8 mouse cellular contexts compared by ENCODE assay signal in the genomic region with DNA sequence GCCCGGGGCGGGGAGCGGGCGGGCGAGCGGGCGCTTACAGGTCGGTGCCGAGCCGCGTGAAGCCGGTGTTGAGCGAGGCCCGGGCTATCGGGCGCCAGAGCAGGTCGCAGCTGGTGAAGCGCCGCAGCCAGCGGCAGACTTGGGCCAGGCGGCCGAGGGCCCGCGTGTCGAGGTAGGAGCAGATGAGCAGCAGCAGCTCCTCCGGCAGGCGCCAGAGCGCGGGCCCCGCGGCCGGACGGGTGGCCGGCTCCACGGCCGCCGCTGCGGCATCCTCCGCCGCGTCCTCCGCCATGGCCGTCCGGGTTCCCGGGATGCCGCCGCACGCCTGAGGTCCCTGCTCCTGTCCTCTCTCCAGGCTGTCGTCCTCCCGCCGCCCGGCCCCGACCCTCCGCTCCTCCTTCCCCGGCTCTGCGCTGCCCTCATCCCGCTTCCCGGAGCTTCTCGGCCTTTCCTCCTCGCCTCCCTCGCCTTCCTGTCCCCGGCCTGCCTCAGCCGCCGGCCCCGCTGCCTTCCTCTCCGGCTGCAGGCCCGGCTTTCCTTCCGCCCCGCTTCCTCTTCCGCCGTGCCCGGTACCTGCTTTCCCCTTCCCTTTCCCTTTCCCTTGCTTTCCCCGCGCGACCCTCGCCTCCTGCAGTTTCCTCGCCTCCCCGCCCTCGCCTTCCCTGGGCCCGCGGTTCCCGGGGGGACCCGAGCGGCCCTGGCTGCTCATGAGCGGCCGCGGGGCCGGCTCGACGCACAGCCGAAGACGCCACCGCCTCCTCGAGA. TPM values are rescaled to one million over a fixed set of nuclear protein-coding genes. Genes with fewer than 3 reads are reported as not detected.
DNase-seq lines count a peak whose midpoint lies in the region; ATAC-seq and TF ChIP-seq lines count a peak whose summit lies in the region.

A gene (minus strand): TSS at position 575 of the 765 bp plus-strand sequence.

- H3K9ac ChIP-seq in heart, embryonic 14.5 days (ENCODE audit: low read length) = peak within 1 kb of the TSS; percentile 98
- H3K9ac ChIP-seq in liver, adult 2 months (ENCODE audit: low read depth, low read length) = peak within 1 kb of the TSS; percentile 96

- TF ChIP-seq CTCF in liver, adult 2 months (IDR thresholded peaks at IDR 0.05; ENCODE audit: low read depth, low read length) = no peak

- peaks cover 48% of the 10 kb centered on the region for H3K4me1 ChIP-seq in forebrain, embryonic 10.5 days
- peaks cover 5 to 32% of the 10 kb centered on the region in 2 experiments; a peak in 3 of 4 replicates for H3K4me1 ChIP-seq in heart, embryonic 14.5 days (ENCODE audit: control insufficient read depth in 2 of 2, insufficient read depth in 2 of 2, low read length in 2 of 2)
- H3K4me1 ChIP-seq in liver, adult 2 months (ENCODE audit: control insufficient read depth, insufficient read depth, low read length) = peaks cover 16% of the 10 kb centered on the region

- peak; percentile 77 for ATAC-seq in CD4-positive, CD25-positive, alpha-beta regulatory T cell, adult 4 months
- ATAC-seq in heart, embryonic 14.5 days (ENCODE audit: insufficient number of reproducible peaks, insufficient read depth, low FRiP score, low read depth) = peak; percentile 74
- ATAC-seq in monocyte, adult 5-6 weeks (replicated peaks; ENCODE audit: insufficient number of reproducible peaks, low FRiP score, low TSS enrichment, poor library complexity, severe bottlenecking) = peak; percentile 40

- H3K27me3 ChIP-seq in forebrain, embryonic 10.5 days (ENCODE audit: poor library complexity, severe bottlenecking) = peaks cover 14% of the 10 kb centered on the region; the same call in 1 of the 2 replicates
- no peaks in the 10 kb centered on the region for H3K27me3 ChIP-seq in heart, embryonic 14.5 days (ENCODE audit: control insufficient read depth, insufficient read depth, low read length)
- no peaks in the 10 kb centered on the region for H3K27me3 ChIP-seq in liver, adult 2 months (ENCODE audit: control insufficient read depth, insufficient read depth, low read length)
- H3K27me3 ChIP-seq in splenic B cell, adult 2 months (ENCODE audit: control insufficient read depth, insufficient read depth, low read length, poor library complexity, severe bottlenecking) = no peaks in the 10 kb centered on the region

- peak within 1 kb of the TSS; percentile 99 for H3K27ac ChIP-seq in forebrain, embryonic 10.5 days
- H3K27ac ChIP-seq in heart, embryonic 14.5 days (replicated peaks in 1 of 2; ENCODE audit: control insufficient read depth in 1 of 2, insufficient read depth in 1 of 2, low read depth in 2 of 2, low read length in 2 of 2) = peak within 1 kb of the TSS; percentile 84 to 95
- H3K27ac ChIP-seq in liver, adult 2 months (replicated peaks; ENCODE audit: insufficient read depth, low read depth, low read length) = peak within 1 kb of the TSS; percentile 88

- peak; percentile 79 for TF ChIP-seq POLR2A in liver, adult 2 months (IDR thresholded peaks at IDR 0.05; ENCODE audit: extremely low read depth, insufficient read depth, low read length)

- DNase-seq in brain, embryonic 18.5 days (ENCODE audit: low read depth, low spot score) = peak; percentile 36
- DNase-seq in forebrain, embryonic 10.5 days (ENCODE audit: extremely low spot score, low spot score) = peak; percentile 80
- DNase-seq in kidney, postnatal 10 days = peak; percentile 81
- DNase-seq in liver, adult 2 months (ENCODE audit: extremely low read depth, low read depth, low spot score) = peak; percentile 34
- DNase-seq in splenic B cell, adult 2 months (ENCODE audit: low read depth, low spot score) = peak; percentile 58

- H3K79me2 ChIP-seq in liver, adult 2 months (ENCODE audit: control insufficient read depth, insufficient read depth, low read length) = peaks cover 6% of the 10 kb centered on the region; the same call in 1 of the 2 replicates

- WGBS in forebrain, embryonic 10.5 days = under 1% methylated on average over 94 of the region's 94 CpGs
- under 1% methylated on average over 68 of the region's 94 CpGs for WGBS in heart, embryonic 14.5 days
- under 1% methylated on average over 89 of the region's 94 CpGs for WGBS in liver, adult 2 months

- no peaks in the 10 kb centered on the region for H3K9me3 ChIP-seq in forebrain, embryonic 10.5 days
- no peaks in the 10 kb centered on the region for H3K9me3 ChIP-seq in heart, embryonic 14.5 days (ENCODE audit: control insufficient read depth, low read length)

- peak within 1 kb of the TSS; percentile 86 for H3K4me3 ChIP-seq in forebrain, embryonic 10.5 days
- peak within 1 kb of the TSS; percentile 83 to 86 for H3K4me3 ChIP-seq in heart, embryonic 14.5 days (ENCODE audit: control insufficient read depth in 1 of 2, insufficient read depth in 1 of 2, low read depth in 1 of 2, low read length in 2 of 2)
- H3K4me3 ChIP-seq in liver, adult 2 months (ENCODE audit: insufficient read depth, low read depth, low read length) = peak within 1 kb of the TSS; percentile 88

- peak within 1 kb of the TSS; percentile 77 for H3K4me2 ChIP-seq in heart, embryonic 14.5 days (ENCODE audit: low read length)

- H3K36me3 ChIP-seq in forebrain, embryonic 10.5 days (replicated peaks) = no peaks in the 10 kb centered on the region
- H3K36me3 ChIP-seq in heart, embryonic 14.5 days (ENCODE audit: control insufficient read depth, insufficient read depth, low read length) = no peaks in the 10 kb centered on the region
- H3K36me3 ChIP-seq in liver, adult 2 months (ENCODE audit: control insufficient read depth, insufficient read depth, low read length) = no peaks in the 10 kb centered on the region
- no peaks in the 10 kb centered on the region for H3K36me3 ChIP-seq in splenic B cell, adult 2 months (ENCODE audit: control insufficient read depth, insufficient read depth, low read length, poor library complexity, severe bottlenecking)

RNA-seq across cellular contexts. Expression of the gene that starts here (rescaled TPM):
- polyA plus RNA-seq in CD4-positive, CD25-positive, alpha-beta regulatory T cell, adult 4 months (2017; shearing (Covaris generic)) = 10 to 100 TPM; 11.4 to 15.5 TPM
- 4.2 and 4.4 TPM in 2 replicates for polyA plus RNA-seq in forebrain, embryonic 10.5 days (2016; fragmentation: Nextera tagmentation; extraction: Ambion mirVana)
- 4.1 and 6.3 TPM in 2 replicates for polyA plus RNA-seq in heart, embryonic 14.5 days (2014; fragmentation: Nextera tagmentation; extraction: Ambion mirVana)
- 10.0 and 14.6 TPM in 2 replicates for total RNA-seq in liver, adult 2 months (2014; rRNA removed)
- polyA plus RNA-seq in liver, adult 2 months (2012; rRNA removed) = 41.5 and 44.6 TPM in 2 replicates
- 14.7 to 30.1 TPM (median 15.2 TPM) in 3 replicates for total RNA-seq in monocyte, adult 5-6 weeks (2017)

Comparison
In these comparisons a context has a peak if more than half of its experiments do, and no peak if none do; other contexts are left out.
1. Peak in every context shown above with its lines: DNase-seq, ATAC-seq, H3K4me3 ChIP-seq and H3K27ac ChIP-seq.